Comparison of ENCODE assay signal across 12 mouse cellular contexts in the genomic region with DNA sequence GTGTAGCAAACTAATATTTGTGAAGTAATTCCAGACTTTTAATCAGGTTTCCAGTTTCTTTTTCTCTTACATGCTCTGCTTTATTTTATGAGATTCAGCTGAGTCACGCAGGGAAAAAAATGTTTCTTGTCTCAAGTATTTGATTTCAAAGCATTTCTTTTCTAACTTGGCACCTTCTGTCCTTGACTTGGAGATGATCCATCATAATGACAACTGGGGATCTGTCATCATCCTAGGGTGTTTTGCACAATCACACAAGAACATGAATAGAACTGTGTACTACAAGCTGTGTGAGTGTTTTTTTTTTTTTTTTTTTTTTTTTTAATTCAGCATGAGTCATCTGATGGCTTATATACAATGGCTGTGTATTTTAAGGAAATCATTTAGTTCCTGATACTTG.
A peak's percentile ranks its signal among the peaks of the same experiment; 100 is the strongest.
DNase-seq lines count a peak whose midpoint lies in the region; ATAC-seq and TF ChIP-seq lines count a peak whose summit lies in the region.
"Had no signal": no experiment of that assay in that cellular context is flagged by ENCODE, and none has a peak within 500 bp of the region (broad histone marks: within the 10 kb centered on the region; RNA-seq: fewer than 3 reads in every experiment).

No protein-coding gene starts in this region.

- 49% methylated on average over 1 of the region's 1 CpGs for WGBS in stomach, postnatal 0 days
- 85% methylated on average over 1 of the region's 1 CpGs for WGBS in hindbrain, embryonic 12.5 days

- peak; percentile 50 to 79 for DNase-seq in frontal cortex, adult 2 months (ENCODE audit: extremely low spot score in 1 of 2, low spot score in 1 of 2)
- DNase-seq in frontal cortex, postnatal 14 days (ENCODE audit: low spot score in 2 of 2), result no peak
- peak; percentile 26 to 59 for DNase-seq in left cerebral cortex, postnatal 14 days (ENCODE audit: low spot score in 2 of 2)
- no peak for DNase-seq in left cerebral cortex, postnatal 36 days (ENCODE audit: low spot score in 2 of 2)
- DNase-seq in Muller cell, postnatal 12 days (ENCODE audit: inconsistent ontology term), result peak; percentile 56
- DNase-seq in layer of hippocampus, adult 9-10 months (ENCODE audit: low spot score), result peak; percentile 41
- DNase-seq in stomach, postnatal 0 days (ENCODE audit: low spot score), result no peak
- DNase-seq: gastrocnemius, postnatal 10 days; kidney, postnatal 10 days had no signal

- no peak overlapping the region for H3K27ac ChIP-seq in stomach, postnatal 0 days (replicated peaks)
- H3K27ac ChIP-seq in hindbrain, embryonic 12.5 days, result no peak overlapping the region
- H3K27ac ChIP-seq: limb, embryonic 12.5 days had no signal

- no peak overlapping the region for H3K4me3 ChIP-seq in stomach, postnatal 0 days (ENCODE audit: low read depth, low read length)
- H3K4me3 ChIP-seq in hindbrain, embryonic 12.5 days, result no peak overlapping the region
- H3K4me3 ChIP-seq: limb, embryonic 12.5 days had no signal

- no peaks in the 10 kb centered on the region for H3K9me3 ChIP-seq in stomach, postnatal 0 days (ENCODE audit: control insufficient read depth, low read length)
- no peaks in the 10 kb centered on the region for H3K9me3 ChIP-seq in hindbrain, embryonic 12.5 days (replicated peaks)
- H3K9me3 ChIP-seq: limb, embryonic 12.5 days had no signal

- H3K36me3 ChIP-seq in stomach, postnatal 0 days (ENCODE audit: control insufficient read depth, insufficient read depth, low read length), result no peaks in the 10 kb centered on the region
- H3K36me3 ChIP-seq in hindbrain, embryonic 12.5 days, result no peaks in the 10 kb centered on the region
- H3K36me3 ChIP-seq: limb, embryonic 12.5 days had no signal

- no peak overlapping the region for H3K4me2 ChIP-seq in stomach, postnatal 0 days (replicated peaks; ENCODE audit: low read depth)
- H3K4me2 ChIP-seq in hindbrain, embryonic 12.5 days (replicated peaks), result no peak overlapping the region
- H3K4me2 ChIP-seq: limb, embryonic 12.5 days had no signal

- no peak for TF ChIP-seq CTCF in stomach, postnatal 0 days (IDR thresholded peaks at IDR 0.05; ENCODE audit: low read depth)

- no peak for ATAC-seq in stomach, postnatal 0 days (ENCODE audit: low FRiP score, low TSS enrichment)
- no peak for ATAC-seq in hindbrain, embryonic 12.5 days (ENCODE audit: low FRiP score)
- ATAC-seq: midbrain, embryonic 16.5 days had no signal

- H3K9ac ChIP-seq in stomach, postnatal 0 days (ENCODE audit: low read length), result no peak overlapping the region
- H3K9ac ChIP-seq in hindbrain, embryonic 12.5 days, result no peak overlapping the region
- H3K9ac ChIP-seq: limb, embryonic 12.5 days had no signal

- TF ChIP-seq EP300 in stomach, postnatal 0 days (optimal IDR thresholded peaks at IDR 0.05), result no peak

- no peaks in the 10 kb centered on the region for H3K4me1 ChIP-seq in stomach, postnatal 0 days (replicated peaks; ENCODE audit: control insufficient read depth, insufficient read depth)
- H3K4me1 ChIP-seq in hindbrain, embryonic 12.5 days, result no peaks in the 10 kb centered on the region
- H3K4me1 ChIP-seq: limb, embryonic 12.5 days had no signal

- intact Hi-C loops in left cerebral cortex, postnatal 14 days (cut with DNase I), result no loop called here
- intact Hi-C loops in left cerebral cortex, postnatal 36 days (cut with DNase I), result no loop called here

- no peaks in the 10 kb centered on the region for H3K27me3 ChIP-seq in stomach, postnatal 0 days (ENCODE audit: control insufficient read depth, insufficient read depth, low read length)
- no peaks in the 10 kb centered on the region for H3K27me3 ChIP-seq in hindbrain, embryonic 12.5 days
- H3K27me3 ChIP-seq: limb, embryonic 12.5 days had no signal

Comparison
In these comparisons a context has a peak if more than half of its experiments do, and no peak if none do; other contexts are left out.
1. DNase-seq: peak in frontal cortex, adult 2 months (2 of 2), left cerebral cortex, postnatal 14 days (2 of 2), Muller cell, postnatal 12 days (single experiment) and layer of hippocampus, adult 9-10 months (single experiment); none in frontal cortex, postnatal 14 days (0 of 2), left cerebral cortex, postnatal 36 days (0 of 2) and stomach, postnatal 0 days (single experiment).